Comparison of ENCODE assay signal across 8 mouse cellular contexts in the genomic region with DNA sequence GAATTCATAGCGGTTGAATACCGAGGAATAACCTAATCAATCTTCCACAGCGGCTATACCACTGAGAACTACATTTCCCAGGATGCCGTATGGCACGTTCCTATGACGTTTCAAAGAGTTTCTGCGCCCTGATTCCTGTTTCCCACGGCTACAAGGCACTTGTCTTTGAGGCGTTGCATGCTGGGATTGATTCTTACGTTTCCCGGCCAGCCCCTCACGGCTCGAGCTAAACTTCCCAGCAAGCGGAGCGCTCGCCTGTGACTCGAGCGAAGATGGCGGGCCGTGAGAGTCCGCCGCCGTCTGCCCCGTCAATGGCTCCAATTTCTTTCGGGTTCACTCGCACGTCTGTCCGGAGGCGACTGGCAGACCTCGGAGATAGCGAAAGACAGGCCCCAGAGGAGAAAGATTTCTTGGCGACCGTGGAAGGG. TPM values are rescaled to one million over a fixed set of nuclear protein-coding genes. Genes with fewer than 3 reads are reported as not detected.
DNase-seq lines count a peak whose midpoint lies in the region; ATAC-seq and TF ChIP-seq lines count a peak whose summit lies in the region.

A gene (plus strand): TSS at position 178 of the 428 bp plus-strand sequence.

- peak within 1 kb of the TSS; percentile 81 for H3K27ac ChIP-seq in hindbrain, embryonic 10.5 days
- H3K27ac ChIP-seq in lung, postnatal 0 days (ENCODE audit: low read length), result peak within 1 kb of the TSS; percentile 54; the same call in 1 of the 2 replicates

- H3K27me3 ChIP-seq in hindbrain, embryonic 10.5 days (ENCODE audit: insufficient read depth, poor library complexity, severe bottlenecking), result no peaks in the 10 kb centered on the region
- no peaks in the 10 kb centered on the region for H3K27me3 ChIP-seq in lung, postnatal 0 days (replicated peaks; ENCODE audit: insufficient read depth, low read length)

- peak within 1 kb of the TSS; percentile 39; the same call in 1 of the 2 replicates for H3K9ac ChIP-seq in lung, postnatal 0 days (replicated peaks; ENCODE audit: low read depth)

- peaks cover 34% of the 10 kb centered on the region for H3K36me3 ChIP-seq in hindbrain, embryonic 10.5 days
- H3K36me3 ChIP-seq in lung, postnatal 0 days (ENCODE audit: insufficient read depth, low read length), result no peaks in the 10 kb centered on the region

- WGBS in hindbrain, embryonic 10.5 days, result 11% methylated on average over 33 of the region's 33 CpGs
- 9% methylated on average over 31 of the region's 33 CpGs for WGBS in lung, postnatal 0 days

- no peaks in the 10 kb centered on the region; the same call in 1 of the 2 replicates for H3K4me1 ChIP-seq in hindbrain, embryonic 10.5 days (replicated peaks)
- H3K4me1 ChIP-seq in lung, postnatal 0 days (ENCODE audit: insufficient read depth, low read depth, low read length), result no peaks in the 10 kb centered on the region

- TF ChIP-seq EP300 in lung, postnatal 0 days (IDR thresholded peaks at IDR 0.05), result no peak

- peak within 1 kb of the TSS; percentile 64 for H3K4me3 ChIP-seq in hindbrain, embryonic 10.5 days
- H3K4me3 ChIP-seq in lung, postnatal 0 days (ENCODE audit: low read depth, low read length), result peak within 1 kb of the TSS; percentile 54

- ATAC-seq in frontal cortex, adult (ENCODE audit: low TSS enrichment), result peak; percentile 99
- peak; percentile 98 for ATAC-seq in lung, postnatal 0 days

- H3K9me3 ChIP-seq in hindbrain, embryonic 10.5 days, result no peaks in the 10 kb centered on the region
- H3K9me3 ChIP-seq in lung, postnatal 0 days (ENCODE audit: low read length), result no peaks in the 10 kb centered on the region

- peak within 1 kb of the TSS; percentile 50 for H3K4me2 ChIP-seq in lung, postnatal 0 days (replicated peaks; ENCODE audit: low read depth, low read length)

- DNase-seq in MN1 (ENCODE audit: low spot score), result peak; percentile 92
- DNase-seq in cerebellum, adult 9-10 months, result peak; percentile 88
- DNase-seq in hindbrain, embryonic 10.5 days (ENCODE audit: low spot score), result peak; percentile 82
- DNase-seq in layer of hippocampus, adult 9-11 months, result peak; percentile 91
- DNase-seq in lung, postnatal 0 days (ENCODE audit: low spot score), result peak; percentile 96
- DNase-seq in ovary, postnatal 14 days (ENCODE audit: low spot score), result peak; percentile 38
- DNase-seq in thymus, postnatal 14 days, result peak; percentile 83

- TF ChIP-seq CTCF in lung, postnatal 0 days (IDR thresholded peaks at IDR 0.05), result no peak

RNA-seq across cellular contexts. Expression of the gene that starts here (rescaled TPM):
- polyA plus RNA-seq in hindbrain, embryonic 10.5 days (2016; fragmentation: Nextera tagmentation; extraction: Ambion mirVana), result 36.0 and 42.8 TPM in 2 replicates
- polyA plus RNA-seq in lung, postnatal 0 days (2015; fragmentation: Nextera tagmentation; extraction: Ambion mirVana), result 25.9 and 26.1 TPM in 2 replicates

Comparison
In these comparisons a context has a peak if more than half of its experiments do, and no peak if none do; other contexts are left out.
1. Peak in every context shown above with its lines: DNase-seq, ATAC-seq, H3K4me3 ChIP-seq and H3K27ac ChIP-seq.
2. DNase-seq: peak in every context shown above with its lines; median percentile 96 in lung, postnatal 0 days; 92 in MN1; 91 in layer of hippocampus, adult 9-11 months; 88 in cerebellum, adult 9-10 months; 83 in thymus, postnatal 14 days; 82 in hindbrain, embryonic 10.5 days; 38 in ovary, postnatal 14 days.